Mouse (Mus musculus): ENCODE results near the gene Gpsm1.

The Gpsm1 gene

DNA sequence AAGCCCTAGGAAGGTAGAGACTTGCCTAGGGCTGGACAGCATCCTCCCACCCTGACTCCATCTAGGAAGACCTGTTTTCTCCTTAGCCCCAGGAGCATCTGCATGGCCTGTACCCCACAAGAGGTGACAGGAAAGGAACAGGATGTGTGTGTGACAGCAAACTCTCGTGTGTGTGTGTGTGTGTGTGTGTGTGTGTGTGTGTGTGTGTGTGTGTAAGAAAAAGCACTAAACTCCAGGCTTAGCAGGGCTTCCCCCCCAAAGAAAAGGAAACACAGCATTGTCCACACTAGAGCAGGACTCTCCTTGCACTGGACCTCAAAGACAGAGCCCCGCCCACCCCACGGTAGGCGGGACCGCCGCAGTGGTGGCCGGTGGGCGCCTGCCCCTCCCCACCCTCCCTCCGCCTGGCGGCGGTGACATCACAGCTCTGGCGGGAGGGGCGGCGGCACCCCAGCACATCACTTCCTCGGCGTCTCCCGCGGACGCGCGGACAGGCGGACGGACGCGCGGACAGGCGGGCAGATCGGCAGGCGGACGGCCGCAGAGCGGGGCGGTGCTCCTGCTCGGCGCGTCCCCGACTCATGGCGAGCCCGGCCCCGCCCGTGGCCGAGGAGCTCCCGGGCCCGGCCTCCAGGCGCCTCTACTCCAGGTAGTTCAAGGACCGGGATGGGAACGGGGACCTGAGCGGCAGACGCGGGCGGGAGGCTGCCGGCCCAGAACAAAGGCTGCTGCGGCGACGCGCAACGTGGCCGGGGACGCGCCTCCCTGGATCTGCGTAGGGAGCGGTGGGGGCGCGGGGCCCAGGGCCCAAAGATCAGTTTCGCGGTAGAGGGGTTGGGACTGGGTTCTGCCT lies at the start of gene Gpsm1:
Gene Gpsm1, plus strand, starts transcription at position 444 of the 853 bp plus-strand sequence.
- DNase-seq = peak; percentile 99

GRCm38 (mm10) chr2:26266066-26266742 lies 49.1 kb upstream of the Gpsm1 start:
- DNase-seq = no peak

DNA sequence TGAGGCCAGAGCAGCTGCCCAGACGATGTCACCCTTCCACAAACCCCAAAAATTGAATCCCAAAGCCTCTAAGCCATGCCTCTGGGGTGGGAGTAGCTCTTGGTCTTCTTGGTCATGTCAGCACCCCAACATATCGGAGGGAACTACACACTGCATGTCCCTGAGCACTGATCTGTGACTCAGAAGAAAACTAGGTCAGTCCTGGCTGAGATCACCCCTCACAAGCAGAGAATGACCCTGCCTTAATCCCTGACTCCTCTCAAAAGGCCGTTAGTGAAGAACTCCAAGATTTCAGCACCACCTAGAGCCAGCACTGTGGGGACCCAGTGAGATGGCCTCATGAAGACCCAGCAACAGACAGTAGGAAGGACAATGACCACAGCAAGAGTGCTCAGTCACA lies 47.1 kb upstream of the Gpsm1 start:
- DNase-seq = no peak

DNA sequence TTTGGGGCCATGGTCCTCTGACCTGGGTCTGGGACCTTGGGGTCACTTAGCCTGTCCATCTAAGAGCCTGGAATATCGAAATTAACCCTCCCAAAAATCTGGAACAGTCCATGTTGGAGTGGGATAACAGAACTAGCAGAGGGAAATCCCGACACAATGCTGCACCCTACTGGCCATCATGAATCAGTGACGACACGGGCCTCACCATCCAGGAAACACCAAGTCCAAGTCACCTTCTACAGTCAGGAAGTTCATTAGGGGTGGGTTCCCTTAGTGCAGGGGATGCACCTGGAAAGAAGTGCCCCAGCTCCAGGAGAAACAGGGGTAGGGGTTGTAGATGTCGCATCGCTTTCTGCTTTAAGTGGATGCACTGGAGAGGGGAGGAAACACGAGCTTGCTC lies 41.7 kb upstream of the Gpsm1 start:
- peak; percentile 85 for DNase-seq

- no peak for DNase-seq
Observed at GRCm38 (mm10) chr2:26279712-26280111, 35.6 kb upstream of the Gpsm1 start.

DNA sequence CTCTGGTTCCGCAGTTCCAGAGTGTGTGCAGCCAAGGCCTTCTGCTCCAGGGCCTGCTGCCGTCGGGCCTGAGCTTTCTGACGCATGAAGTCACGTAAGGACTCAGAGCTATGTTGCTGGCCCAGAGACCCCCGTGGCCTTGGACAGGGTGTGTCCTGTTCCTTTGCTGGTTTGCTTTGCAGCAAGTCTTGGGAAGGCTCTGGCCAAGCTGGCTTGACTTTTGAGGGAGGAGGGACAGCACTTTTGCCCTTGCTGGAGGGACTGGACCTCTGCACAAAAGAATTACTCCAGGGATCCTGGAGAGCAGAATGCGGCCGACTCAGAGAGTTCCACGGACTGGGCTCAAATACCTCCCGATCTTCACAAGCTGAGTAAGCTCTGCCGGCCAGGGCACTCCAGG lies 34.7 kb upstream of the Gpsm1 start:
- no peak for DNase-seq

DNA sequence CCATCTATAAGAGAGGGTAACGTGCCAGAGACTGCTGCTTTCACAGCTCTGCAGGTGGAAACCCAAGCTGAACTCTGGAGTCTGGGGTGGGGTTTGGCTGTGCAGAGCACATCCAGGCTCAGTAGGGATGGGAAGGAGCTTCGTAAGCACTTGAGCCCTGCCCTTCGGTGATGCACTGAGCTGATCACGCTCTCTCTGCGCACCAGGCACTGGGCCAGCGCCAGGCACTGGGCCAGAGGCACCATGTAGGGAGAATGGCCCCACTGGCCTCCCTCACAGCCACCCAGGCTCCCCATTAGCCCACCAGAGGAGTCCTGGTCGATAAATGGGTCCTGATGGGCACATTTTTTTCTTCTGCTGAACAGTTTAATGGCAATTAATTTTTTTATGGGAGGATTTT lies 29.5 kb upstream of the Gpsm1 start:
- no peak for DNase-seq

GRCm38 (mm10) chr2:26286391-26286790 lies 28.9 kb upstream of the Gpsm1 start:
- no peak for DNase-seq

DNA sequence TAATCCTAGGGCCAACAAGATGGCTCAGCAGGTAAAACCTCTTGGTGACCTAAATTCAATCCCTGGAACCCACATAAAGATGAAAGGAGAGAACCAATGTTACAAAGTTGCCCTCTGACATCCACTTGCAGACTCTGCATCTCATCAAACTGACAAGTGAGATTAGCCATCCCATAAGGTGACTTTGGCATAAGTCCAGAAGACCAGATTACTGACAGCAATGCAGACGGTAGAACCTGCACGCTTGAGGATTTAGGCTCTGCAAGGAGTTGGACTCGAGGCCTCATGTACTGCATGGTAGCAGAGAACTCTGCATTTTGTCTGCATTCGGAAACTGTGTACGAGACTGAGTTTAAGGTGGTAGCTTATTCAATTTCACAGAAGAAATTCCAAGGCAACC lies 25.2 kb upstream of the Gpsm1 start:
- no peak for DNase-seq

DNA sequence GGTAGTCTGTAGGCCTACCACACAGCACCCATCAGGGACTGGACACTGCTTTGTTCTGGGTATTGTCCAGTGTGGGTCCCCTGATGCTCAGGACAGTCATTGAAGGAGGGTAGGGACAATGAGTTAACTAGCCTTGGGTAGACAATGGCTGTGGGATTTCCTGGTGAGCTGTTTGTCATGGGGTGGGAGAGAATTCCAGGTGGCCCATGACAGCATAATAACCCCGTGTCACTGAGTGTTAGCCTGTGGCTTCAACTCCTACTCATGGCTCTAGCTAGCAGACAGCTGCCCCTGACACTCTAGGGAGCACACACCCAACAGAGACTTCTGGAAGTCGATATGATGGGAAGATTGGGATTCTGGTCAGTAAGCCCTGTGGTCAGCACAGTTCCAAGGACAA lies 20.9 kb upstream of the Gpsm1 start, which contains the start of gene Ccdc187:
Gene Ccdc187, minus strand, starts transcription at position 101 of the 400 bp plus-strand sequence.
- DNase-seq = no peak

GRCm38 (mm10) chr2:26296606-26297195 lies 18.6 kb upstream of the Gpsm1 start:
- no peak for DNase-seq

- DNase-seq = peak; percentile 92
Observed at GRCm38 (mm10) chr2:26298208-26298855, 17.0 kb upstream of the Gpsm1 start.

GRCm38 (mm10) chr2:26298856-26299230 lies 16.5 kb upstream of the Gpsm1 start:
- DNase-seq = no peak

DNA sequence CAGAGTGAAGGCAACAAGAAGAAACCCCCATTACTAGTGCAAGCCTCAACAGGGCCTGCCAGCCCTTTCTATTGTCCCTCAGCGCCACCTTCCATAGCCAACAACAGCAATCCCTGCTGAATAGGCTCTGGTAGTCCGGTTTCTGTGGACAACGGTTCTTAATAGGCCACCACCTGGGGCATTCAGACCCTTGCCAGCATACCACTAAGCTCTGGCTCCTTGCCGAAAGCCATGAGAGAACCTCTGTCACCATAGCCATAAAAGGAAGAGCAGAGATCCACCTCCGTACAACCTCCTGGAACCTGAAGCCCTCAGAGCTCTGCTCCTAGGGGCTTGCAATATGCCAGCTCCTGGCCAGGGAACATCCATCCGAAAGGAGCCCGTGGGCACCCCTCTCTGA lies 16.0 kb upstream of the Gpsm1 start:
- DNase-seq = no peak

- DNase-seq = peak; percentile 94
Observed at GRCm38 (mm10) chr2:26300161-26300807, 15.0 kb upstream of the Gpsm1 start.

GRCm38 (mm10) chr2:26300808-26301174 lies 14.5 kb upstream of the Gpsm1 start:
- DNase-seq = peak; percentile 97

DNA sequence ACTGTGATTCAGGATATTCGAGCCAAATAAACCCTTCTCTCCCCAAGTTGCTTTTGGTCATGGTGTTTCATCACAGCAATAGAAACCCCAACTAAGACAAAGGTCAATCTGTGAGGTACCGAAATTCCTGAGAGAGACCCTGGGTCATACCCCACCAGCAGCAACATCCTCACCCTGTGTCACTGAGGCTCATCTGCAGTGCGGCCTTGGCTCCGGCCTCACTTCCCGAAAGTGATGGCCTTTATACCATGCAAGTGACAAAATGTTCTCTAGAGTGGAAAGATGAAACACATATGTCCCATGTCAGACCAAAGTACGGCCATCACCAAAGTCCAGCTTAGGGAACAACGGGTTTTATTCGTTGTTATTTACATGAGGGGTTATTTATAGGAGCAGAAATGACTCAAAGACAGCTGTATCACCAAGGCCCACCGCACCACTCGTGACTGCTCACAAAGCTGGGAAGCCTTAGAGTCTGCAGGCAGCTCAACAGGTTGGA lies 13.3 kb upstream of the Gpsm1 start:
- no peak for DNase-seq

- DNase-seq = no peak
Observed at GRCm38 (mm10) chr2:26304711-26305110, 10.6 kb upstream of the Gpsm1 start.

GRCm38 (mm10) chr2:26305555-26305954 lies 9.8 kb upstream of the Gpsm1 start:
- no peak for DNase-seq

DNA sequence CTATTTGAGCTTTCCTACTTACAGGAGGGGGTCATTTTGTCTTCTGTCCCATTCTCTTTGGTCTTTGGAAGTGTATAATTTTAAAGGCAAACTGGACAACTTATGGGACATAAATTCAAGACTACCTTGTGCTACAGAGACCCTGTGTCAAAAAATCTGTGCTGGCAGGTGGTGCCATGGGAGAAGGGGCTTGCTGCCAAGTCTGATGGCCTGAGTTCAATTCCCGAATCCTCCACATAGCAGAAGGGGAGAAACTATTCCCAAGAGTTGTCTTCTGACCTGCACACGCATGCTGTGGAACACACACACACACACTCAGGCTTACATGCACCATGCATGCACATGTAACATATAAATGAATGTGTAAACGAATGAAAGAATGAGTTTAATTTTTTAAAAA lies 8.6 kb upstream of the Gpsm1 start:
- no peak for DNase-seq

- DNase-seq = peak; percentile 91
Observed at GRCm38 (mm10) chr2:26309739-26310138, 5.6 kb upstream of the Gpsm1 start.

DNA sequence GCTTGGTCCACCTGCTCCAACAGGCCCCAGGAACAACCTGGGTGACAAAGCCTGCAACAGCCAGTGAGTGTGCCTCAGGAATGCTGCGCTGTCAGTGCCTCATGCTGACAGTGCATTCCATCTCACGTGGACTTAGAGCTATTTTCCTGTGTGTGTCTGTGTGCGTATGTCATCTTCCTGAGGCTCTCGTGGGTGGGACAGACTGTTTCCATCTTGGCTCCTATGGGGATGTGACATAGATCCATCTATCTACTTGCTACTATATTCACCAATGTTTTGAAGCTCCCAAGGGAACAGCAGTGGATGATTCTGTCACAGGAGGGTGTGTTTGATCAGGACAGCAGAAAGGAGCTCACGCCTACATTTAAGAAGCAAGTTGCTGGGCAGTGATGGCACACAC lies 3.4 kb upstream of the Gpsm1 start:
- no peak for DNase-seq

- peak; percentile 92 for DNase-seq
Observed at GRCm38 (mm10) chr2:26312812-26313211, 2.5 kb upstream of the Gpsm1 start.

Data from heart, adult 11 months (tissue).